Mouse (Mus musculus): ENCODE results near the gene Itga9.

Gene Itga9

DNA sequence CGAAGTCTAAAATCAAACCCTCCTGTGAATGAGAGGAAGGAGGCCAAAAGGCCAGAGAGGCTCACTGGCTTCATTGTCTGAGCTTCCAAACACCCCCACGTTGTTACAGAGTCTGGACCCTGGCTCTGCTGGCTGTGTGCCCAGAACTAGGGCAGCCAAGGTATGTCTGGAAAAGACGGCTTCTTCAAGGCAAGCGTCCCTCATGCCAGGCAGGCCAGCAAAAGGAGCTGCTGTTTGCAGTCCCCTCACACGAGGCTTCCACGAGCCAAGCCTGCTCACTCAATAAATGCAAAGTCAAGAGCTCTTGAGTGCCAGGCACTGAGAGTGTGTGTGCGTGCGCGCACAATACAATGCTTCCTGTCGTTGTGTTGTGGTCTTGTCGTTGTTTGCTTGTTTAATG, 224.6 kb downstream of the Itga9 start:
- DNase-seq, result peak; percentile 84 to 86

DNA sequence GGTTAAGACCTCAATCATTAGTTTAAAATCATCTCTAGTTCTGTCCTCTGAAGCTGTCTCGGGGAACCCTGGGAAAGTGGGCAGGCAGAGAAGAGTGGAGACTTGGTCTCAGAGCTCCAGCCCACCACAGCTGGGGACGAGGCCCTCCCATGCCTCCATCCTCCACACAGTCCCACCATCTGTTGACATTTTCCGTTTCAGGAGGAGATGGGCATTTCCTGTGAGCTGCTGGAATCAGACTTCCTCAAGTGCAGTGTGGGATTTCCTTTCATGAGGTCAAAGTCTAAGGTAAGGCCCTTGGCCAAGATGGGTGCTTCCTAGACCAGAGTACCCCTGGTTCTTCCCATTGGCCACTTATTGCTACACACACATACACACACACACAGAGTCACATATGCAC, 226.0 kb downstream of the Itga9 start:
- DNase-seq, result no peak

DNA sequence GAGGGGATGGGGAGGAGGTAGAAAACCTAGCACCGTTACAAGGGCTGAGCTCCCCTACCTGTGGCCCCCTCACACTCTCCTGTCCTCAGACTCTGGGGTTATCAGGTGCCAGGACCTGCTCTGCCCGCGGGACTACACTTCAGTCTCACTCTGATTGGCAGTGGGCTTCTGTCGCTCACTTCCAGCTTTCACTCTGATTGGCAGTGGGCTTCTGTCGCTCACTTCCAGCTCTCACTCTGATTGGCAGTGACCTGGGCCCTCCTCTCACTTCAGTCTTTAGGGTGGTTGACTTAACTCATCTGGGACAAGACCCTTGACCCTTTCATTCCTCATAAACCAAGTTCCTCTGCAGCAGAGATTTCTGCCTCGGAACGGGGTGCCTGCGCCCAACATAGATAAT, 226.9 kb downstream of the Itga9 start:
- DNase-seq, result no peak

DNA sequence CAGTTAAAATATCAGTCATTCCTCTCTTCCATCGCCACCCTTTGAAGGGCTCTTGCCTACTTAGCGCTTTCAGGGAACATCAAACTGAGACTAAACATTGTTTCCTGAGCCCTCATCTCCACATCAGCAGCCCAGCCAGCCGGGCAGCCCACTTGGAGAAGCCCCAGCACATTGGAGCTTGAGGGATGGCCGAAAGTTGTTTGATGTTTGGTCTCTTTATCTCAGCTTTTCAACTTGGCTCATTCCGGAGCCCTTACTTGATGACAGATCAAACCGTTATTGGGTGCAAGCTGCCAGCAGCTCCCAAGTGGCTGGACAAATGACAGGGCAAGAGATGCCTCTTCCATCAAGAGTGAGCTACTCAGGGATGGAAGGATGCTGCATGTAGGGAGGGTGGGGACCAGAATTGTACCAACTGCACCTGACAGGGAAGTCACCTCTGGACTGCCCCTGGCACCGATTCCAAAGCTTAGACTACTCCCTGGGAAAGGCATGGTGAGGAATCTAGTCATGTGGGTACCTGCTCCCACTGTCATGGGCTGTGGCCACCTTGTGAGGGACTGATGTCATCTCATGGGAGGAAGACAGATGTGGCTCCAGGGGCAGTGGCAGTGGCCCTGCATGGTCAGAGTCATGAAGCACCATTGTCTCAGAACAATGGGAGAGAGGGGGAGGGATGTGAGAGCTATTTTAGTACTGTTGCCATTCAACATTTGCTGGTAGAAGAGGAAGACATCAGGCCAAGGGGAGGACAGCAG, 232.6 kb downstream of the Itga9 start:
- DNase-seq, result no peak

DNA sequence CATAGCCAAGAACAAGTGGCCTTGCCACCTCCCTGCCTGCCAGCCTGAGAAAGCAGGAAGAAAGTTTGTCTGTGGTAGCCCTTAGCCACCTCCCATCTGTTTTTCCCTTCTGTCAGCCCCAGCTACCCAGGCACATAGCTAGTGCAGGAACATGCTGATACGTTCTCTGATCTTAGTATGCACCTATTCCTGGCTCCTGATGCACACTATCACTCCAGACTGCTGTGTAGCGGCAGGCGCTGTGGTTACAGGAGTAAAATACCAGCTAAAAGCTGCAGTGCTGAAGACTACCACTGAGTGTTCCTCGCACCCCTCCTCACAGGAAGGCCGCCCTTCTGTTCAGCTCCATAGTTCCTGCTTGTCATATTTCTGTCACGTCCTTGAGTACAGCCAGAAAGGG, 234.8 kb downstream of the Itga9 start:
- no peak for DNase-seq

DNA sequence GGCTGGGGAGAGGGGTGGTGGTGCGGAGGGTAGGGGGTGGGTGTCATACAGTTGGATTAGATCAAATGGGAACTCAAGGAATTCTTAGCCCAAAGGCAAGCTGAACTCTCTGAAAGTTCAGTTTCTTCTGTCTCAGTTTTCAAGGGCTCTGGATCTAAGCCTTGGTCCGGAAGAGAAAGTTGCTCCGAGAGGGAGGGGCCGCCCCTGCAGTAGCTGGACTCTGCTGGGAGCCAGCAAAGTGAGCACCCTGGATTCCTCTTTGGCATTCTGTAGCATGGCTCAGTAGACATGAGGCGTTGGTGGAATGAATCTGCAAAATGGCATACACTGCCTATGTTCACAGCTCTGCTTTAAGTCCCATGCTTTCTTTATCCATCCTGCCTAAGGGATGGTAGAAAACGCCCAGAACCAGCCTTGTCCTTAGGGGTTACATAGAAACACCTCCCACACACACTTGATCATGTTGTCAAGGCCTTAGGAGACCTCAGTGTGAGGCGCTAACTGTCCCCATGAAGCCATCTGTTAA, 235.5 kb downstream of the Itga9 start:
- DNase-seq, result peak in 1 of 2 experiments; percentile 26

DNA sequence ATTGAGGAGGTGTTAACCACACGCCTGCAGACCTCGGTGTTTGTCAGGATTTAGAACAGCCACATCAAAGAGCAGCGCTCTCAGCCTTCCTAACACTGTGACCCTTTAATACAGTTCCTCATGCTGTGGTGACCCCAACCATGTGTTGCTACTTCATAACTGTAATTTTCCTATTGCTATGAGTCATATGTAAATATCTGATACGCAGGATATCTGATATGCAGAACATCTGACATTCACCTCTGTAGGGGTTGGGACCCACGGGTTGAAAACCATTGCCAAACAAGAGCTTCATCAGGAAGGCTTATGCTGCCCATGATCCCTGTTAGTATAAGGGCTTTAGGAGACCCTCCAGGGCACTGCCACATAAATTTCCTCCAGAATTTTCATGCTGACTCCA, 237.2 kb downstream of the Itga9 start:
- DNase-seq, result no peak

DNA sequence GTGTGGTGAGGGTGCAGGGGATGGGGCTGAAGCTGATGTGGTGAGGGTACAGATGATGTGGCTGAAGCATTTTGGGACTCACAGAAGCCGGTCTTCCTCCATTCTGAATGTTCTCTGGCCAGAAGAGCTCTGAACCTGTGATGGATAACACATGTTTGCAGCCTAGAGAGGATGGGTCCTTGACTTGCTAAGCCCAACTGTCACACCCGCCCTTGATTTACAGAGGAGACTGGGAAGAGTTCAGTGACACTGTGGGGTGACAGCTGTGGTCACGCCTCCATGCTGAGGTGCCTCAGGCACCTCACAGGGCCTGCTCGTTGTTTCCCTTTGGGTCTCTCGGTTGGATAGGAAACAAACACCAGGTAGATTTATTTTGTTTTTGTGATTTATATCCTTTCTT, 238.5 kb downstream of the Itga9 start:
- DNase-seq, result no peak

DNA sequence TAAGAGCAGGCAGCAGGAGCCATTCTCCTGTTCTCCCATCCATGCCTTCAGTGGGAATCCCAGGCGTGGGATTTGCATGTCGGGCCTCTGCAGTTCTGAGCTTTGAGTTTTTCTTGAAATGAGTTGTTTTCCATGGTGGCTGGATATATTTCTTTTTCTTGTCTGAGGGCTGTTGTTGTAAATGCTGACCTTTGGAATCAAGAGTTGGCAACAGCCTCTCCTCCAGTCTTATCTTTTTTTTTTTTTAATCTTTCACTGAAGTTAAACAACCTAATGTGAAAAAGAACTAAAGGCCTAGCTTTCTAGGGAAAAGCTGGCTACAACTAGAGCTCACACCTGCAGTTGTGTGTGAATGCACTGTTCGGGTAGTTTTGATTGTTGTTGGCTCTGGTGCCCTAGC, 240.3 kb downstream of the Itga9 start:
- peak in 1 of 2 experiments; percentile 24 for DNase-seq

DNA sequence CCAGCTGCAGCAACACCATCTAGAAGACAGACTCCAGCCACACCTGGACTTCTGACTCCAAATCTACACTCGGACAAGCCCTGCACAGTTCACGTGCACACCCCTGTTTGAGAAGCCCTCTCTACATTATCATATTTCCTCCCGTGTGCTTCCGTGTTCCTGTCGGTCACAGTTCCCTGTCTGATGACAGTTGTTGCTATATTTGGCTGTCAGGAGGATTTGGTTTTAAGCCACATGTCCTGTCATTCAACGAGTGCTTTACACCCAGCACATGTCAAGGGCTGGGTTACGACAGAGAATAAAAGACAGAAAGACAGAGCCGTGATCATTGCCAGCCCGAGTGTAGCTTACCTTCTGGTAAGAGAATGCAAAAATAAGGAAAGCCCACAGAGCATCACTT, 250.2 kb downstream of the Itga9 start:
- no peak for DNase-seq

DNA sequence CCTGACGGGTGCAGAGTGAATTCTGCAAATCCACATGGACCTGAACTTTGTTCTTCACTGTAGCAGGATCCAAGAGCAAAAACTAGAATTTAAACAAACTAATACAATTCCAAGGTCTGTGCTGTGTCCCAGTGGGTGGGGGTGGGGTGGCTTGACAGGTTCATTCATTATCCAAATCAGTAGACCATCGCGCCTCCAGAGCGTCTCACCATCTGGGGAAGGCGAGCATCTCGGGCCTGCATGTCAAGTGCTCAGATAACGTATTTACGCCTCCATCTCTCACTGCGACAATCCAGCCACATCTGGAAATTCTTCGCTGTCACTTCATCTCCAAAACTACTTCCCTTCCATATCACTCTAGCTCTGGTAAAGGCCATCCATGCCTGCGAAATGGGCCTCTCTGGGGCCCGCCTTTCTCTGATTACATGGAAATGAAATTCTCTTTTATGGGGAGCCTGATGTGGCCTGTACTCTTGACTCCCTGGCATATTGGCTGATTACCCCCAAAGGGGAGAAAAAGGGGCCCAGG, 254.2 kb downstream of the Itga9 start:
- DNase-seq, result no peak

DNA sequence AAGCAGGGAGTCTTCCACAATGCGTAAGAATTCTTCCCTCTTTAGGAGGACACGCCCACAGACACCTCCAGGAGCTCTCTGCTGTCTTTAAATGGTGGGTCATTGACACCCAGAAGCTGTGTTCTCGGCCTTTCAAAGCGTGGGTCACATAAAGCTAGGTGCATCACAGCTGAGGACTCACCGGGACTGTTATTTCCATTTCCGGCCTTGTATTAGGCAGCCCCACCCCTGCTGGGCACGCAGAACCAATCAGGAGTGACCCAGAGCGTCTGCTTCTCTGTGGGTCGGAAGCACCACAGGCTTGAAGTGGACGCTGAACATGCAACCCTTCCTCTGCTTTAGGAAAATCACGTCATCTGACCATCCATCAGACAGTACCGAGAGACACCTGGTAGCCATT, 255.7 kb downstream of the Itga9 start:
- no peak for DNase-seq

DNA sequence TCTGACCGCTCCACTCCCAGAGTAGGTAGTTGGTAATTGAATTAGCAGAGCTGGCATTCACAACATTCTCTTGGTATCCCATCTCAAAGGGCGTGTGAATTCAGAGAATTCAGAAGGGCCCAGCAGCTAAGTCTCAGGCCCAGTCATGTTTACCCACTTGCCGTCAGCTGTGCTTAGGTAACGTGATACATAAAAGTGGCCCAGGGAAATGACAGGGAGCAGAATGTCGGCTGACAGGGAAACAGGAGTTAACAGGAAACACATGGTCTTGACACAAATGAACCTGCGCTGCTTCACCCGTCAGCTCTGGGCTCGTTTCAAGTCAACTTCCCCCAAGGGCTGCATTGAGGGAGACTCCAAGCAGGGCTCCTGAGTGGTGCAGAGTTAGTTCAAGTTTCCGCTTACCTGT, 256.4 kb downstream of the Itga9 start:
- no peak for DNase-seq

DNA sequence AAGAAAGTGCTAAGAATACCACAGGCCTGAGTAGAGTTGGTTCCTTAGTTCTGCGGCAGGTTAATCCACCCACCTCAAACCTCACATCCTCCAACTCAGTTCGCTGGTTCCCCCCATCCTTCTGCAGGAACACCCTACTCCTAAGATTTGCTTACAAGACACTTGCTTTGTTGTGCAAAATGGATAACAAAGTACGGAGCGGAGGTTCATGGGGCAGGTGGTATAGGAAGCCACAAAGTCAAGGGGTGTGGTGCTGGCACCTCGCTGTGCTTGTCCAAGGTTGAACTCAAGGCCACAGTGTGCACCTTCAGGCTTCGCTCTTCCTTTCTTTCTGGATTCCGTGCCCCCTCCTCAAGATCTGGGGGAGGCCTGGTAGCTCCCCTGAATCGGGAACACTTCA, 257.0 kb downstream of the Itga9 start:
- no peak for DNase-seq

DNA sequence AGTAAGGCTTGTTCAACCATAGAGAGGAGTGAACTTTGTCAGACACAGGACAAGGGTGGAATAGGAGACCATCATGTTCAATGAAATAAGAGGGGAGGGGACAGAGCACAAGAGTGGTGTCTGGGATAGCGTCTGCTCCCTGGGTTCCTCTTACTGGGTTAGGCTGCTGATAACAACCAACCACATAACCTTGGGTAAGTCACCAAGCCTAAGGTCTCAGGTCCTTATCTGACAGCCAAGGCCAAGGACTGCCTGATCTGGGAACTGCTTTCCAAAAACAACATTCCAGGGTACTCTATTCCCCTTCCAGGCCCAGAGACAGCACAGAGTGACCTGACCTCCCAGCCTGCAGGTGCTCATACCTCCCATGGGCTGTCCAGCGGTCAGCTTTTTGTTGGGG, 260.5 kb downstream of the Itga9 start:
- DNase-seq, result no peak

DNA sequence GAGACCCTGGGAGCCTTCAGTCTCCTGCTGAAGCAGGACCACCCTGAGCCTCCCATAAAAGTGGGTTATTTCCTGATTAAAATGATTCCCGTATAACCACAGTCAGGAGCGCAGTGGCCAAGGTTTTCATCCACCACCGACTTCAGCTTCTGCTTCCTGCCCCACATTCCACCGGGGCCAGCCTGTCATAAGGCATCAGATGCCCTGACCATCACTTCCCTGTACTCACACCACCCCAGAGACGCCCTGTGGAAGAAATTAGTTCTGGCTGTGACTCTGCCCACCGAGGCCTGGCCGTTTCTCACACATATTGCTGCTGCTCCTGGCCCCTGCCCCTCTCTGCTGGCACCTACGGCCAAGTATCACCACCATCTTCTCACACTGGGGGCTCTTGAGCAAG, 261.4 kb downstream of the Itga9 start:
- no peak for DNase-seq

DNA sequence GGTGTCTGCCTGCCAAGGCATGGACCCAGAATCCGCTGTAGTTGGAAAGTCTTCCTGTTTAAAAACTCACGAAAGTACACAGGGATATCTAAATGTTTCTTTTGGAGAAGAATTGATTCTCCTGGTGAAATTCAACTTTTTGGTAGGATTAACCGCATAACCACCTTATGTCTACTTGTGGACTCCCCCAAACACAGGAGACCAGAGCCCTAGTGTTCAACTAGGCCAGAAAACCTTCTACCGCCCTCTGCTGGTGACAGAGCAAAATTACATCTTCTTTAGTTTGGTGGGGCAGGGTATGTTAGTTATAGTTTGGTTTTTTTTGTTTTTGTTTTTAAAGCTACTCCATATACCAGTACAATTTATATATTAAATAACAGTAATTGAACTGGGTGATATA, 264.6 kb downstream of the Itga9 start:
- peak; percentile 33 to 78 for DNase-seq

DNA sequence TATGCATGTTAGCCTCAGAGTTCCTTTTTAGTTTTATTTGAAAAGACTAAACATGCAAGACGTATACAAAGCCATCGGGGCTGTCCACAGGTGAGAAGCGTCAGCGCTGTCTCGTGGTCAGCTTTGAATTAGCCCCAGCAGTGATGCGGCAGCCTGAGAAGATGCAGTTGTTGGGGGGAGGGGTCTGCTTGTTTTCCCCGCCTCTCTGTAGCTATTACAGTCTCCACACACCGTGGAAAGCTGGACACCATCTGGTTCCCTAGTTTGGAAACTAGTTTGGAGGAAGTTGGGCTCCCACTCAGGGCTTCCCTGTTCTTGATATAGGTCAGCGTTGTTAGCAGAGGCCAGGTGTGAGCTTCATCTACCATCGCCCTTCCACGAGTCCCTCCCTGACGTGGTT, 266.5 kb downstream of the Itga9 start:
- DNase-seq, result no peak

DNA sequence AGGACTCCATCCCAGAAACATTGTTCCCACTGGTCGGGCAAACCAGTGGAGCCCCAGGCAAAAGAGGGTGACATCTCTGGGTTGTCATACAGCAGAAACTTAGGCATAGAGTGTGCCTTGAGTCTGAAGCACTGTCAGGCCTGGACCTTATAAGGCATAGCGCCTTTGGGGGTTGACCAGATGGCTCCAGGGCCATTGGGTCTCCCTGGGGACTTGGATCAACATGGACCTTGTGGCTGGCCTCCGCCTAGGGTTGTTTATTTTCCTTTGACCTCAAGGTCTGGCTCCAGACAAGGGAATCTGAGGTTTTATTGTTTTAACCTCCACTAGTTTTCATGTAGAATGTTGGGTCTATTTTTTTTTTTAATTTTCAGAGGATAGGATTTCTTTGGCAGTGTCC, 267.1 kb downstream of the Itga9 start:
- peak; percentile 62 to 66 for DNase-seq

DNA sequence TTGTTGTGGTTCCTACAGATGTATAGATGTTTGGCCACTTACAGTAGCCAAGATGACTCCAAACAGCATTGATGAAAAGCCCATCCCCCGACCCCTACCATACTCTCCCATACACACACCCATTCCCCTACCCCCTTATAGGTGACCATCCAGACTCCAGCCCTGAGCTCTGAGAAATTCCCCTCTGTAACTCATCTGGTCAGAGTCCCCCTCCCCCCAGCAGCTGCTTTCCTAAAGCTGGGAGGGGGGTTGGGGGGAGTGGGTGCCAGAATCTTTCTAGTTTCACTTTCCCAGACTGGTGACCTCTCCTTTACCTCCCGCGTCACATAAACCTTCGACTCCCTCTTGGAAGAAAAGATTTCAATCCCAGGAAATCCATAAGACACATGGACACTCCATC, 269.2 kb downstream of the Itga9 start:
- DNase-seq, result no peak

DNA sequence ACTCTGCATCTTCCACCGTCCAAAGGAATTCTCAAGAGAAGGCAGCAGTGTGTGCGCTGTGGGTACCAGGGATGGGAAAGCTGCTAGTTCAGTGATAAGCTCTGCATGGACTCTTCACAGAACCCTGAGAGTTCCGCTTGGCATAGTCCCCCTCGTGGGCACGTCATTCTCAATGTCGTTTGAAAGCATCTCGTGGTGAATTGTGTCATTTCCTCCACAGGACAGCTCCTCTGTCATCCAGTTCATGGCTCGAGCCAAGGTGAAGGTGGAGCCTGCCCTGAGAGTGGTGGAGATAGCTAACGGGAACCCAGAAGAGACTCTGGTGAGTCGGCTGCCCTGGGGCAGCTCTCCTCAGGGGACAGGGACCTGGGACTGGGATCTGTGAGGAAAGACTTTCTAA, 270.4 kb downstream of the Itga9 start:
- no peak for DNase-seq

DNA sequence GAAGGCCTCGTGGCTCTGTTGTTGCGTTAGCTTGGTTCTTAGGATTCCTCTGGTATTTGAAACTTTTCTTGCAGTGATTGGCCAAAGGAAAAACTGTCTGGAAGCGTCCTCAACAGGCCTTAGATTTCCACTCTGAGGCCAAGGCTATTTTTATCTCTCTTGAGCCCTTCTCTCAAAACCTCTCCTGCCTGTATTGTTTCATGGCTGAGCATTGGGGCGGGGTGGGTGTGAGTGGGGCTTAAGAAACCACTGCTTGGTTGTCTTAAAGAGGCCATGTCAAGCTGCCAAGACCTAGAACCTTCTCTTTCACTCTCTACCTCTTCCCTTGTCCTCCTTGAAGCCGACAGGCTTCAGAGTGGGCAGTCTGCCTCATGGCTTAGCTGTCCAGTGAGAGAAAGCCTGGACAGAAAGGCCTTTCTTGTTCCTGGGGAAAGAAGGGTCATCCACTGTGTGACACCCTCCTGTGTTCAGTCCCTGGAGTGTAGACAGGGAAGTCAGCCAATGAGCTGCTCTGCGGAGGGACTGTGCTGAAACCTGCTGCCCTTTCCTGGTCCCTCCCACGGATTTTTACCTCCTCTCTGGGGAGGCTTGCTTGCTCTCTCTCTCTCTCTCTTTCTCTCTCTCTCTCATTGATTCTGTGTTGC, 271.0 kb downstream of the Itga9 start:
- no peak for DNase-seq

DNA sequence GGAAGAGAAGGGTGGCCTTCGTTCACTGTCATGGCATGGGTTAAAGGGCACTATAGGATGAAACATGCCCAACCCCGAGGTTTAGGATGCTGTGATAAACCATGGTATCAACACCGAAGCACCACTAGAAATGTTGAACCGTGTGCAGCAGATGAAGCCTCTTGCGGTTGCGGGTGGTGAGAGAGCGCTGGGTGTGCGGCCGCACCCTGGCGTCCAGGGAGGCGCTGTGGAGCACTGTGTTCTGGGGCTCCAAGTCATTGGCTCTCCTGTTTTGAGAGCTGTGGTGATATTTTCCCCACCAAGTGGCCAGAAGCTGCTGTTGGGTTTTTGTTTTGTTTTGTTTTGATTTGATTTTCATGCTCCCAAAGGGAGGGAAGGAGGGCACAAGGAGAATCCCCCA, 272.1 kb downstream of the Itga9 start:
- no peak for DNase-seq

DNA sequence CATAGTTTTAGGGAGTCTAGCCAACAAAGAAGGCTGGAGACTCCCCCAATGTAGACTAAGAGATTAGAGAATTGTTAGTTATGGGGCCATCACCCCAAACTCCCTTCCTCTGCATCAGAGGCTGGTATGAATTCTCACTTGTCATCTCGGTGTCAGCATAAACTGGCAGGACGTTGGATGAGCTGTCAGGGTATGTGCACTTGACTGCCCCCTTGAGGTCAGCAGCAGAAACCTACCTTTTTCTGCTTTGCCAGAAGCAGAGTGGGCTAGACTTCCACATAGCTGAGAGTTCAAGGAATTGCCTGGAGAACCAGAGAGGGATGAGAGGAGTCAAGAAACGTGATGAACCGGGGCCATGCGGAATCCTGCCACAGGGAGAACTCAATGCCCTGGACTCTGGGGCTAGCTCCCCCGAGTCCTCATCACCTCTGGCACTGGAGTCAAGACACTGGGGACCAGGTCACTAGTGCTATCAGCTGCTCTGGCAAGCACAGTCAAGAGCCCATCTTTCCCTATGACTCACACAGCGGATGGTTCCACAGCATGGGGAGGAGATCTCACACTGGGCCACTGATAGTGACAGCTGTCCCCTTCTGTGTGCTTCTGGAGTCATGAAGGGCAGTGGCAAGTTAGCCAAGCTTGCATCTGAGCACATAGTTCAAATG, 274.9 kb downstream of the Itga9 start:
- DNase-seq, result peak; percentile 35 to 68
